Mouse (Mus musculus) adrenal gland, adult 2 months (tissue): ENCODE results near the gene Slc35f5. TPM values are rescaled to one million over a fixed set of nuclear protein-coding genes. Genes with fewer than 3 reads are reported as not detected.

Experiments
- DNase-seq: peaks from one replicate; pipeline ENCODE4 v3.0.0; 2021
- polyA plus RNA-seq: library from polyadenylated mRNA; depleted of rRNA; stranded (reverse); fragments of >200 nt; gene quantifications from 2 replicates; pipeline ENCODE4 v1.2.3, GENCODE M21; 2012; rRNA removed
- total RNA-seq, 2 experiments: library from RNA; stranded (reverse); gene quantifications; 2 replicates each; pipeline ENCODE4 v1.2.3; 2021

The Slc35f5 gene
- total and polyA plus RNA-seq, 3 experiments = 10.1 to 36.2 (median 36.1) TPM

- no peak for DNase-seq
Observed at GRCm38 (mm10) chr1:125574219-125574618, 13.8 kb downstream of the Slc35f5 start.

- DNase-seq = no peak
Observed at GRCm38 (mm10) chr1:125575458-125576114, 15.2 kb downstream of the Slc35f5 start.

GRCm38 (mm10) chr1:125576965-125577364, 16.6 kb downstream of the Slc35f5 start:
- DNase-seq = no peak

GRCm38 (mm10) chr1:125578091-125578490, 17.7 kb downstream of the Slc35f5 start:
- DNase-seq = no peak

GRCm38 (mm10) chr1:125581134-125581533, 20.7 kb downstream of the Slc35f5 start:
- no peak for DNase-seq

GRCm38 (mm10) chr1:125603620-125604019, 43.2 kb downstream of the Slc35f5 start:
- DNase-seq = no peak

- DNase-seq = peak; percentile 86
Observed at GRCm38 (mm10) chr1:125607087-125607803, 46.9 kb downstream of the Slc35f5 start.

GRCm38 (mm10) chr1:125624376-125625076, 64.1 kb downstream of the Slc35f5 start:
- DNase-seq = no peak

- peak; percentile 3 for DNase-seq
Observed at GRCm38 (mm10) chr1:125639501-125640253, 79.3 kb downstream of the Slc35f5 start.

- DNase-seq = no peak
Observed at GRCm38 (mm10) chr1:125643643-125644042, 83.2 kb downstream of the Slc35f5 start.

Other genes with a start within 250 kb of the Slc35f5 start
- gene Actr3, start 124.9 kb upstream of the Slc35f5 start, total RNA-seq = 100 to 1,000 TPM; 170 to 187 TPM
- gene Actr3, start 124.9 kb upstream of the Slc35f5 start, polyA plus RNA-seq = 19.3 and 22.8 TPM in 2 replicates
- gene Gpr39, start 116.4 kb downstream of the Slc35f5 start, total RNA-seq = under 1 TPM in 1 of 2 experiments, not detected in 1; 0.52 TPM
- gene Gpr39, start 116.4 kb downstream of the Slc35f5 start, polyA plus RNA-seq = 0.08 and 0.25 TPM in 2 replicates